Mouse (Mus musculus): ENCODE results near the gene Galnt9.
A peak's percentile ranks its signal among the peaks of the same experiment; 100 is the strongest.

Galnt9 gene

DNA sequence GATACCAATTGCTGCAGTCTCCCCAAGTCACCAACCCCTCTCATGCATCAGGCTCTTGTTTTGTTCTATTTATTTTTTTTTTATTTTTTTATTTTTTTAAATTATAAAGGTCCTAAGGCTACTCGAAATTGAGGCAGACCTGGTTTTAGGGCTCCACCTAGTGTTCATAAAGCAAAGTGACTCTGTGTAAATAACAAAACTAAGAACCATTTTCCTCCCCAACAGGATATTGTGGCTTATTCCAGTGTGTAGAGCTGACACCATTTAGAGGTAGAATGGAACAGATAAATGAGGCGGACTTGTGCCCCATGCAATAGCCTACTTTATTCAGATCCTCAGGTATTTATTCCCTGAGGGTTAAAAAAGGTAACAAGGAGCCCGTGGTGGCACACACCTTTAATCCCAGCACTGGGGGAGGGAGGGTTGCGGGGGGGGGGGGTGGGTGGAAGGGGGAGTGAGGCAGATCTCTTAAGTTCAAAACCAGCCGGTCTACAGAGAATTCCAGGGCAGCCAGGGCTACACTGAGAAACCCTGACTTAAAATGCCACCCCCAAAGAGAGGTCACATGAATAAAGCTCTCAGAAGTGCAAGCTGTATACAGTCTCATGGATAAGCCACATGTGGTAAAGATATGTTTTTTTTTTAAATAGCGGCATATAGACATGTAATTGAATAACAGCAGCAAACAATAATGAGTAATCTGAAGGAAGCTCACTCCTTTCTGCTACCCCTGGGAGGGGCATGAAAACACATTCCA lies 92.0 kb downstream of the Galnt9 start:
- DNase-seq (ENCODE audit: low spot score) = no peak

- DNase-seq (ENCODE audit: low spot score) = no peak
Observed at GRCm38 (mm10) chr5:110638306-110639074, 94.3 kb downstream of the Galnt9 start.

- peak; percentile 46 for DNase-seq (ENCODE audit: low spot score)
Observed at GRCm38 (mm10) chr5:110639459-110639858, 95.3 kb downstream of the Galnt9 start.

GRCm38 (mm10) chr5:110646377-110646776 lies 102.2 kb downstream of the Galnt9 start:
- no peak for DNase-seq (ENCODE audit: low spot score)

- peak; percentile 97 for DNase-seq (ENCODE audit: low spot score)
Observed at GRCm38 (mm10) chr5:110652719-110653648, 108.8 kb downstream of the Galnt9 start, which contains the start of the genes Noc4l and Ddx51. Gene Noc4l, minus strand, starts transcription at chr5:110653417. Gene Ddx51, plus strand, starts transcription at chr5:110653451.

DNA sequence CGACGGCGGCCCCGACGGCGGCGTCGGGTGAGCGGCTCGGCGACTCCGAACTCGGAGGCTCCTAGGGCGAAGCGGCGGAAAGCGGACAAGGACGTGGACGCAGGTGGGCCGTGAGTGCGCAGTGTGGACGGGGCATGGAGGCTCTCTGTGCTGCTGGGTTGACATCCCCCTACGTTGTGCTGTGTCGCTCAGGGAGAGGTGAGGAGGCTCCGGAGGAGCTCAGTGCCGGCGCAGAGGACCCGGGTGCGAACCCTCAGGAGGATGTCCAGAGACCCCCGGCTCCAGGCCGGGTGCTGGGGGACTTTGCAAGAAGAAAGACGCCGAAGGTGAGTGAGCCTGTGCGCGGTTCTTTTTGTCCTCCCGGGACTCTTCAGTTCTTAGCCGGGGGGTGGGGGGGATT lies 109.5 kb downstream of the Galnt9 start:
- no peak for DNase-seq (ENCODE audit: low spot score)

- DNase-seq (ENCODE audit: low spot score) = no peak
Observed at GRCm38 (mm10) chr5:110659682-110660081, 115.5 kb downstream of the Galnt9 start.

GRCm38 (mm10) chr5:110664041-110664440 lies 119.9 kb downstream of the Galnt9 start:
- no peak for DNase-seq (ENCODE audit: low spot score)

GRCm38 (mm10) chr5:110664750-110665269 lies 120.7 kb downstream of the Galnt9 start:
- no peak for DNase-seq (ENCODE audit: low spot score)

- DNase-seq (ENCODE audit: low spot score) = no peak
Observed at GRCm38 (mm10) chr5:110665486-110666121, 121.4 kb downstream of the Galnt9 start.

Data from urinary bladder, postnatal 25 days (tissue).